Mouse (Mus musculus) midbrain, postnatal 0 days (tissue): Measurements from ENCODE around the gene Zmiz1. TPM values are rescaled to one million over a fixed set of nuclear protein-coding genes. Genes with fewer than 3 reads are reported as not detected.

Experiments used
- ATAC-seq: fragments of 200-750 bp; cut with Nextera tagmentation; 2 replicates; pipeline ENCODE4 v1.8.0; 2017; ENCODE audit warnings: moderate number of reproducible peaks, mild to moderate bottlenecking, moderate TSS enrichment, moderate library complexity; ENCODE audit not compliant: low FRiP score
- DNase-seq: peaks from one replicate; pipeline ENCODE4 v3.0.0-alpha.2; 2015; ENCODE audit warnings: low spot score
- H3K27ac ChIP-seq: fragments of 300-500 bp; sonication (generic); 2 replicates; pipeline ENCODE4 v1.5.1; 2014; ENCODE audit warnings: low read depth, mild to moderate bottlenecking, low read length, mixed read lengths
- H3K27me3 ChIP-seq: fragments of 300-500 bp; sonication (generic); 2 replicates; pipeline ENCODE4 v1.6.1; 2014; ENCODE audit warnings: low read length, control low read depth, mixed read lengths; ENCODE audit not compliant: insufficient read depth
- H3K36me3 ChIP-seq: fragments of 300-500 bp; sonication (generic); 2 replicates; pipeline ENCODE4 v1.6.1; 2014; ENCODE audit warnings: low read length, control low read depth, mixed read lengths; ENCODE audit not compliant: insufficient read depth
- H3K4me1 ChIP-seq: fragments of 300-500 bp; sonication (generic); 2 replicates; pipeline ENCODE4 v1.6.1; 2014; ENCODE audit warnings: mild to moderate bottlenecking, control low read depth, antibody characterized with exemption, low read length, mixed read lengths; ENCODE audit not compliant: insufficient read depth
- H3K4me2 ChIP-seq: fragments of 300-500 bp; sonication (generic); 2 replicates; pipeline ENCODE4 v1.6.1; 2014; ENCODE audit warnings: low read depth, mild to moderate bottlenecking, low read length, mixed read lengths; ENCODE audit not compliant: poor library complexity, severe bottlenecking
- H3K4me3 ChIP-seq: fragments of 300-500 bp; sonication (generic); 2 replicates; pipeline ENCODE4 v1.5.1; 2014; ENCODE audit warnings: low read depth, mild to moderate bottlenecking, low read length, moderate library complexity
- H3K9ac ChIP-seq: fragments of 300-500 bp; sonication (generic); replicated peaks from 2 replicates; pipeline ENCODE4 v1.6.1; 2014; ENCODE audit warnings: mild to moderate bottlenecking, low read length, moderate library complexity, mixed read lengths; ENCODE audit not compliant: poor library complexity, severe bottlenecking
- H3K9me3 ChIP-seq: fragments of 300-500 bp; sonication (generic); 2 replicates; pipeline ENCODE4 v1.6.1; 2016; ENCODE audit warnings: low read length, control low read depth
- CTCF ChIP-seq: IDR thresholded peaks from 2 replicates; pipeline ENCODE4 v1.5.1; 2016; ENCODE audit warnings: antibody characterized with exemption, mild to moderate bottlenecking
- WGBS: fragments of 180-500 bp; shearing (Covaris S2); extraction: QIAGEN DNeasy Blood & Tissue Kit; methylation state at CpG from one replicate; pipeline ENCODE4 v1.1.7; 2014; 5-methylcytosine and 5-hydroxymethylcytosine counted together
- polyA plus RNA-seq: library from polyadenylated mRNA; unstranded; fragments of >200 nt; fragmentation: Nextera tagmentation; extraction: Ambion mirVana; gene quantifications from 2 replicates; pipeline ENCODE4 v1.2.1, GENCODE M21; 2015
- total RNA-seq: library from RNA; depleted of rRNA; stranded (reverse); fragments of >200 nt; gene quantifications from 2 replicates; pipeline ENCODE4 v1.2.3, GENCODE M21; 2014

Gene Zmiz1
- total and polyA plus RNA-seq, 2 experiments from 2014 or later, result 51.7 to 130 TPM

DNA sequence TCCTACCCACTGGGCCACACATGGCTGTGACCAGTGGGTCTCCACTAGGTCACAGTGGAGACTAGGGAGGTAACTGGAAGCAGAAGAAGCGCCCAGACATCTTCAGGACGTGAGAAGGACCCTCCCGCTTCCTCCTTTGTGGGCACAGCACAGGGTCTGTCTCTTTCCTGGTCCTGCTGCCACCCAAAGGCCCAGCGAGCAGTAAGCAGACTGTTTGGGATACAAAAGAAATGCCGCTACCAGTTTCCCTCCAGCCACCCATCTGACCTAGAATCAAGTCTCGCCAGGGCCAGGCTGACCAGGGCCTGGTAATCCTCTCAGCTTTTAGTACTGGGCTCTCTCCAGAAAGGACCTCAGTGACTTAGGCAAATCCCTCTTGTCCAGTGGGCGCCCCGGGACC is 156.6 kb downstream of the Zmiz1 start:
- Histone ChIP-seq H3K4me3 (no peak overlapping the region), H3K4me1 (peaks cover 21% of the 10 kb centered on the region), H3K27ac (no peak overlapping the region), H3K9me3 (no peaks in the 10 kb centered on the region), H3K36me3 (no peaks in the 10 kb centered on the region), H3K9ac (no peak overlapping the region), H3K4me2 (no peak overlapping the region), H3K27me3 (no peaks in the 10 kb centered on the region)
- no peak for TF ChIP-seq CTCF
- no peak for ATAC-seq
- DNase-seq, result no peak
- 75% methylated on average over 8 of the region's 8 CpGs for WGBS

DNA sequence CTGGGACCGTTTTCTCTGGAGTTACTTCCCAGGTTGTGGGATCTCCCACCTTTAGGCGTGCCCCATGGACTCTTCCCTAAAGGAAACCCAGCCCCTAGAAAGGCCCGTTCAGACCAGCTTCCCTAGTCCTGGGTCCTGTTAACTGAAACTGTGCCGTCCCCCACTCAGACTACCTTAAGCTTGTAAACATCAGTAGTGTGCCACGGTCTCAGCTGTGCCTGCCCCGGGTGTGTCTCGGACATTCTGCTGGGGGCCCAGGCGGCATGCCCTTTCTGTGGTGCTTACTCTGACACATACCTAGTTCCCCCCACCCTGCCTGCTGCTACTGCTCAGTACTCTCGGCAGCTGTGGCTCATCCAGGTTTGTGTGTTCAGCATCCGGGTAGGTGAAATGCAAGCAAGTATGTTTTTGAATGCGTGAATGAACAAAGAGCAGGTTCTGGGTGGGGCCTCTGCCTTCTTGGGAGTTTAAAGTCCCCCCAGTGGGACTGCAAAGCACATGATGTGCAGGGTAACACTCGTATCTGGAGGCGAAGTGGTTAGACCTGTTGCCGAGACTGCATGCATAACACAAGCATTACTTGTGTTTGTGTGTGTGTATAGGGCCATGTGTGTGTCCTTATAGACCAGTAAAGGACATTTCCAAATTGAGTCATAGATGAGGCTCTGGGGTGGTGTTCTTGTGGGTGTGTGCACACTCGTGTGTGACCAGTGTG is 157.2 kb downstream of the Zmiz1 start:
- 83% methylated on average over 15 of the region's 15 CpGs for WGBS
- ATAC-seq, result no peak
- Histone ChIP-seq H3K9me3 (no peaks in the 10 kb centered on the region), H3K36me3 (no peaks in the 10 kb centered on the region), H3K27ac (no peak overlapping the region; the same call in 1 of the 2 replicates), H3K27me3 (no peaks in the 10 kb centered on the region), H3K4me3 (no peak overlapping the region), H3K4me1 (peaks cover 15% of the 10 kb centered on the region), H3K4me2 (no peak overlapping the region), H3K9ac (no peak overlapping the region)
- DNase-seq, result no peak
- no peak for TF ChIP-seq CTCF

DNA sequence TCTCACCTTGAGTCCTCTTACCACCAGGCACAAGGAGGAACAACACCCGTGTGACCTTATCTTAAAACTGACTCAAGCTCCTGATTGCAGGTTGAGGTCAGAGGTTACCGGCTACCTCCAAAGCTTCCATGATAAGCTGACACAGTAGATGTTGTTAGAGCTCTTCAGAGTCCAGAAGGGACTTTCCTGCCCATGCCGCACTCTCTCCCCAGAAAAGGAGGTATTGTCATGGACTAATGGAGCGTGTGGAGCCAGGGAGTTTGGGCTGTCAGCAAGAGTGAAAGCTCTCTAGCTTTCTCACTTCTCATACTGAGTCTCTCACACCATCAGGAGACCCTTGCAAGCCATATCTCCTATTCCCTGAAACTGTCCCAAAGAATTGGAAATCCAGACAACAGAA is 158.3 kb downstream of the Zmiz1 start:
- ATAC-seq (no peak), DNase-seq (no peak)
- no peak overlapping the region for H3K4me2 ChIP-seq
- no peaks in the 10 kb centered on the region for H3K36me3 ChIP-seq
- H3K4me1 ChIP-seq, result peaks cover 8% of the 10 kb centered on the region
- H3K9ac ChIP-seq, result no peak overlapping the region
- TF ChIP-seq CTCF, result no peak
- 61% methylated on average over 4 of the region's 4 CpGs for WGBS
- no peak overlapping the region for H3K27ac ChIP-seq
- H3K27me3 ChIP-seq, result no peaks in the 10 kb centered on the region
- H3K4me3 ChIP-seq, result no peak overlapping the region
- no peaks in the 10 kb centered on the region for H3K9me3 ChIP-seq

DNA sequence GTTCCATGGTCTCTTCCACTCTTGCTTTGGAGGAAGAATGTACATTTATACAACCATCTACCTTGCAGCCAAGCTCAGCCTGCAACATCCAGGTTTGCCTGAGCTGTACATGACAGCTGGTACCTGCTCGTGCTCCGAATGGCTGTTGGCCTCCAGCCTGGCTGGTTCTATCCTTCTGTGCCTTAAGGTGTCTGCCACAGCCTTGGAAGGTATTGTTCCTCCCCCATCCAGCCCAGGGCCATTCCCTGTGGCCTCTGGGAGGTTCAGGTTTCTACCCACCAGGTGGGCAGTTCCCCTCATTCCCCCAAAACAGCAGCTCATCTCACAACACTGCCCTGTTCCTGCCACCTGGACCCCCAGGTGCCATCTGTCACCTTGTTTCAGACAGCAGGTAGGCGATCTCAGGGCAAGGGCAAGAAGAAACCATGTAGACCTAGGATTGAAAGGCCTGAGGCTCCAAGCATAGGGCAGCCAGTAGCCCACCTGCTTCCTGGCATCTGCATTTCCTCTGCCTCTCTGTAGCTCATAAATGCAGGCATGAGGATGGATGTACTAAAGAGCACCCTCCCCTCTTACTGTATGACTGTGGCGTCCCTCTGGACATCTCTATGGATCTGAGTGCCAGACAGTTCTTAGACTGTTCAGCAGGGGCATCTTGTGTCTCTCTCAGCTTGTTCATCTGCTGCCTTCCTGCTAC is 160.2 kb downstream of the Zmiz1 start:
- H3K27ac ChIP-seq, result no peak overlapping the region
- 0 out of 2 replicates have a peak, but pooled peaks cover under 1% of the 10 kb centered on the region for H3K36me3 ChIP-seq
- H3K4me2 ChIP-seq, result no peak overlapping the region
- no peaks in the 10 kb centered on the region for H3K9me3 ChIP-seq
- ATAC-seq, result no peak
- no peak overlapping the region for H3K4me3 ChIP-seq
- H3K9ac ChIP-seq, result 0 out of 2 replicates have a peak overlapping the region, but pooled peaks have one; percentile 24
- H3K27me3 ChIP-seq, result no peaks in the 10 kb centered on the region
- no peak for TF ChIP-seq CTCF
- no peak for DNase-seq
- 70% methylated on average over 4 of the region's 4 CpGs for WGBS
- H3K4me1 ChIP-seq, result peaks cover 15% of the 10 kb centered on the region; the same call in 1 of the 2 replicates

DNA sequence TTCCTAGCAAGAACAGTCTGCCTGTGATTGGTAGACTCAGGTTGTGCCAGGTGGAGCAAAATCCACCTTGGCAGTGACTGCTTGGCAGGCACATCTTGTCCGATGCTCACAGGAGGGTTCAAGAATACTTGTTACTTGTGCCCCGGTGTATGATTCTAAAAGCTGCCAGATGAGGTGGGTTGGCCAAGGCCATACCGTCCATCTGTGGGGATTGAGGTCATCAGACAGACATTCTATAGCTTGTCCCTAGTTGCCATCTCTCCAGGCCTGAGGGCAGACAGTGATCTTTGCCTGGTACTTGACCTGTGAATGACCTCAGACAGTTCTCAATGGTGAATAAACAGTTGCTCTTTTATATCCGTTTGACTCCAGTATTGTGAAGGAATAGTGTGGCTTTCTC is 161.8 kb downstream of the Zmiz1 start:
- TF ChIP-seq CTCF, result no peak
- ATAC-seq, result no peak
- Histone ChIP-seq H3K4me2 (no peak overlapping the region), H3K9ac (no peak overlapping the region), H3K4me1 (peaks cover 15% of the 10 kb centered on the region; the same call in 1 of the 2 replicates), H3K9me3 (no peaks in the 10 kb centered on the region), H3K27me3 (no peaks in the 10 kb centered on the region), H3K36me3 (0 out of 2 replicates have a peak, but pooled peaks cover 7% of the 10 kb centered on the region), H3K27ac (no peak overlapping the region), H3K4me3 (no peak overlapping the region)
- 65% methylated on average over 4 of the region's 4 CpGs for WGBS
- DNase-seq, result no peak

DNA sequence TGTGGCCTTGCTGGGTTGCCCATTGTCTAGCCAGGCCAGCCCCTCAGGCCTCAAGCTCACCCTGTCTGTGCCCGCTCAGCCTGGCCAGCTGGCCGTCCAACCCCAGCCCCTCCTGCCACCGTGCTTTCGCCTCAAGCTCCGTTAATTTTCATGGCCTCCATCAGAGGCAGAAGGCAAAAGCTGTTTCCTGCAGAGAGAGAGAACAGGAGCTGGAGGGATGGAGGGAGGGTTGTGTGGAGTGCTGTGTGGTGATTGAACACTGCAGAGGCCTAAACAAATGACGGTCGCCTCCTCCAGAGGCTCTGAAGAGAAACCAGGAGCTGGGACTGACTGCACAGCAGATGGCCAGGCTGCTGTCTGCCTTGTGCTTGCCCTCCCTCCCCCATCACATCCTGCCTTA is 164.7 kb downstream of the Zmiz1 start:
- H3K4me1 ChIP-seq, result peaks cover 20% of the 10 kb centered on the region
- peak; percentile 31; the same call in 1 of the 2 replicates for ATAC-seq
- peak; percentile 59 for DNase-seq
- no peak for TF ChIP-seq CTCF
- H3K4me2 ChIP-seq, result no peak overlapping the region
- H3K9me3 ChIP-seq, result no peaks in the 10 kb centered on the region
- H3K27ac ChIP-seq, result peak overlapping the region; percentile 60
- WGBS, result 20% methylated on average over 7 of the region's 7 CpGs
- H3K27me3 ChIP-seq, result no peaks in the 10 kb centered on the region
- 0 out of 2 replicates have a peak, but pooled peaks cover 9% of the 10 kb centered on the region for H3K36me3 ChIP-seq
- peak overlapping the region; percentile 5; the same call in 1 of the 2 replicates for H3K9ac ChIP-seq
- H3K4me3 ChIP-seq, result no peak overlapping the region
